Mouse (Mus musculus): ENCODE data around the gene Samhd1. TPM values are rescaled to one million over a fixed set of nuclear protein-coding genes. Genes with fewer than 3 reads are reported as not detected.

Samhd1 gene
- polyA plus RNA-seq, 1 experiment from 2014 or later, result 14.9 TPM

DNA sequence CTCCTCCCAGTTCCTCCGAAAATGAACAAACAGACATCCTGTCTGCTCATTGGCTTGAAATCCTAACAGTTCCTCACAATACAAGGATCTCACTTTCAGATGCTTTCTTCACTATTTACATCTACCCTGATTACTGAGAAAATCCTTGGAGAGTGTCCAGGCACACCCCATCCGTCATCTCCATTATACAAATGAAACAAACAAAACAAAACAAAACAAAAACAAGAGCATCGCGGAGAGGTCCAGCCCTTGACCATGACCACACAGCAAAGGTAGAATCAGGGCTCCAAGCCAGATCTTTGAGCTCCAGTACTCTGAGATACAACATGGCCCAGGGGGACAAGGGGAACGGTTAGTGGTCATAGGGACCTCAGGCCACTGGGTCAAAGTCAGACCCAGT, 60.3 kb downstream of the Samhd1 start:
- Histone ChIP-seq H3K4me2 (ENCODE audit: low read depth, low read length) (no peak overlapping the region), H3K27ac (ENCODE audit: low read length) (no peak overlapping the region), H3K36me3 (ENCODE audit: control insufficient read depth, insufficient read depth) (no peaks in the 10 kb centered on the region), H3K27me3 (ENCODE audit: control insufficient read depth, insufficient read depth, low read depth, low read length) (peaks cover 33% of the 10 kb centered on the region), H3K9ac (ENCODE audit: low read depth, low read length) (no peak overlapping the region), H3K4me1 (ENCODE audit: control insufficient read depth, low read depth, low read length) (peaks cover 20% of the 10 kb centered on the region), H3K9me3 (replicated peaks; ENCODE audit: control insufficient read depth, low read length) (no peaks in the 10 kb centered on the region), H3K4me3 (ENCODE audit: low read depth, low read length) (no peak overlapping the region)
- no peak for ATAC-seq (ENCODE audit: low read depth)
- WGBS (ENCODE audit: insufficient replicate concordance), result 64% methylated on average over 5 of the region's 5 CpGs

- no peak overlapping the region for H3K27ac ChIP-seq (ENCODE audit: low read length)
- H3K9ac ChIP-seq (ENCODE audit: low read depth, low read length), result no peak overlapping the region
- H3K4me1 ChIP-seq (ENCODE audit: control insufficient read depth, low read depth, low read length), result peaks cover 22% of the 10 kb centered on the region
- 68% methylated on average over 9 of the region's 9 CpGs for WGBS (ENCODE audit: insufficient replicate concordance)
- no peaks in the 10 kb centered on the region for H3K9me3 ChIP-seq (replicated peaks; ENCODE audit: control insufficient read depth, low read length)
- H3K36me3 ChIP-seq (ENCODE audit: control insufficient read depth, insufficient read depth), result no peaks in the 10 kb centered on the region
- no peak overlapping the region for H3K4me2 ChIP-seq (ENCODE audit: low read depth, low read length)
- H3K27me3 ChIP-seq (ENCODE audit: control insufficient read depth, insufficient read depth, low read depth, low read length), result peaks cover 28% of the 10 kb centered on the region
- no peak overlapping the region for H3K4me3 ChIP-seq (ENCODE audit: low read depth, low read length)
- ATAC-seq (ENCODE audit: low read depth), result no peak
Observed at GRCm38 (mm10) chr2:157074186-157074724, 60.8 kb downstream of the Samhd1 start.

- H3K4me3 ChIP-seq (ENCODE audit: low read depth, low read length), result no peak overlapping the region
- H3K36me3 ChIP-seq (ENCODE audit: control insufficient read depth, insufficient read depth), result no peaks in the 10 kb centered on the region
- WGBS (ENCODE audit: insufficient replicate concordance), result 58% methylated on average over 9 of the region's 9 CpGs
- ATAC-seq (ENCODE audit: low read depth), result no peak
- peaks cover 22% of the 10 kb centered on the region for H3K4me1 ChIP-seq (ENCODE audit: control insufficient read depth, low read depth, low read length)
- H3K9me3 ChIP-seq (replicated peaks; ENCODE audit: control insufficient read depth, low read length), result no peaks in the 10 kb centered on the region
- H3K27ac ChIP-seq (ENCODE audit: low read length), result no peak overlapping the region
- peaks cover 21% of the 10 kb centered on the region for H3K27me3 ChIP-seq (ENCODE audit: control insufficient read depth, insufficient read depth, low read depth, low read length)
- H3K9ac ChIP-seq (ENCODE audit: low read depth, low read length), result no peak overlapping the region
- no peak overlapping the region for H3K4me2 ChIP-seq (ENCODE audit: low read depth, low read length)
Observed at GRCm38 (mm10) chr2:157073378-157074052, 61.5 kb downstream of the Samhd1 start.

DNA sequence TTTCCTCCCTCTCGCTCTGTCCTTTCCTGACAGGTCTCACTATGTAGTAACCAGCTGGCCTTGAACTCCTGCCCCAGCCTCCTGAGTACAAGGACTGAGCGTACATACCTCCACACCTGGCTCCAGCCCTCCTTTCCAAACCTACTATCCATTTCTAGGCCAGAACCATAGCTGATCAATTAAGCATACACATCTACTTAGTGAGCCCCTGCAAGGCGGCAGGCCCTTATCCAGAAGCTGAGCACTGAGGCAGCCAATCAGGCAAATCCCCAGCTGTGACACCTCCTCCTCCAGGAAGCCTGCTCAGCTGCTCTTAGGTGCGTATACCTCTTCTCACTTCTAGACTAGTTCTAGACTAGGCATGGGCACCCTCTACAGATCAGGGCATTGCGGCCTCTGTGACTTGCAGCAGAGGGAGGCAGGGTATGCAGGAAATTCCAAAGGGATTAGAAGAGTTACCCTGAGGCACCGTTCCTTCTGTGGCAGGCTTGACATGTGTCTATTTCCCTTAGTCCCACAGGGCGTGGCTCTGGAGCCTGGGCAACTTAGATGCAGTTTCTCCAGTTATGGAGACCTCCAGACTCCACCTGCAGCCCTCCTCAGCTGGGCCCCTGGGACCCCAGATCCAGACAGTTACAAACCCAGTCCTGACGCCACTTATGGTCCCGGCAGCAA, 62.6 kb downstream of the Samhd1 start:
- Histone ChIP-seq H3K9me3 (replicated peaks; ENCODE audit: control insufficient read depth, low read length) (no peaks in the 10 kb centered on the region), H3K36me3 (ENCODE audit: control insufficient read depth, insufficient read depth) (no peaks in the 10 kb centered on the region), H3K4me3 (ENCODE audit: low read depth, low read length) (no peak overlapping the region), H3K27me3 (ENCODE audit: control insufficient read depth, insufficient read depth, low read depth, low read length) (peaks cover 10% of the 10 kb centered on the region), H3K27ac (ENCODE audit: low read length) (no peak overlapping the region), H3K9ac (ENCODE audit: low read depth, low read length) (no peak overlapping the region), H3K4me1 (ENCODE audit: control insufficient read depth, low read depth, low read length) (peaks cover 22% of the 10 kb centered on the region), H3K4me2 (ENCODE audit: low read depth, low read length) (no peak overlapping the region)
- WGBS (ENCODE audit: insufficient replicate concordance), result 56% methylated on average over 9 of the region's 9 CpGs
- ATAC-seq (ENCODE audit: low read depth), result no peak

DNA sequence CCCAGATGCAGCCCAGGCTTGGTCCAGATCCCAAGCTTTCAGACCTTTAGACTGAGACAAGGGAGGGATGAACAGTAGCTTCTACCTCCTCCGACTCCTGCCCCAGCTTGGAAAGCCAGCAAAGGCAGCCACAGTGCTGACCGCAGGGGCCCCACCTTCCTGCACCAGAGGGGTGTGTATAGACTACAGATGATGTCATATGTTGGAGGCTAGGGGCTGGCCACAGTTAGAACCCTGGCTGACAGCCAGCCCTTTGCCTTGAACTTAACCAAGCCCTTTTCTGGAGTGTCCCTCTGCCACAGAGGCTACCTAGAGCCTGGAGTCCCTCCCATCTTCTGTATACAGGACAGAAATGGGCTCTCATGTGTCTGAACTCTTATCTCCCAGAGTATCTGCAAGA, 63.5 kb downstream of the Samhd1 start:
- no peak overlapping the region for H3K9ac ChIP-seq (ENCODE audit: low read depth, low read length)
- H3K9me3 ChIP-seq (replicated peaks; ENCODE audit: control insufficient read depth, low read length), result no peaks in the 10 kb centered on the region
- ATAC-seq (ENCODE audit: low read depth), result peak; percentile 61
- H3K27ac ChIP-seq (ENCODE audit: low read length), result no peak overlapping the region
- H3K4me1 ChIP-seq (ENCODE audit: control insufficient read depth, low read depth, low read length), result peaks cover 24% of the 10 kb centered on the region
- no peak overlapping the region for H3K4me3 ChIP-seq (ENCODE audit: low read depth, low read length)
- peaks cover 3% of the 10 kb centered on the region; the same call in 1 of the 2 replicates for H3K27me3 ChIP-seq (ENCODE audit: control insufficient read depth, insufficient read depth, low read depth, low read length)
- no peaks in the 10 kb centered on the region for H3K36me3 ChIP-seq (ENCODE audit: control insufficient read depth, insufficient read depth)
- WGBS (ENCODE audit: insufficient replicate concordance), result 6% methylated on average over 2 of the region's 2 CpGs
- no peak overlapping the region for H3K4me2 ChIP-seq (ENCODE audit: low read depth, low read length)

GRCm38 (mm10) chr2:157070365-157070764, 64.7 kb downstream of the Samhd1 start:
- no peaks in the 10 kb centered on the region for H3K9me3 ChIP-seq (replicated peaks; ENCODE audit: control insufficient read depth, low read length)
- WGBS (ENCODE audit: insufficient replicate concordance), result 23% methylated on average over 9 of the region's 9 CpGs
- peaks cover 21% of the 10 kb centered on the region for H3K4me1 ChIP-seq (ENCODE audit: control insufficient read depth, low read depth, low read length)
- no peaks in the 10 kb centered on the region for H3K27me3 ChIP-seq (ENCODE audit: control insufficient read depth, insufficient read depth, low read depth, low read length)
- no peak overlapping the region for H3K4me3 ChIP-seq (ENCODE audit: low read depth, low read length)
- H3K27ac ChIP-seq (ENCODE audit: low read length), result no peak overlapping the region
- H3K4me2 ChIP-seq (ENCODE audit: low read depth, low read length), result no peak overlapping the region
- ATAC-seq (ENCODE audit: low read depth), result peak; percentile 32; the same call in 1 of the 2 replicates
- no peaks in the 10 kb centered on the region for H3K36me3 ChIP-seq (ENCODE audit: control insufficient read depth, insufficient read depth)
- no peak overlapping the region for H3K9ac ChIP-seq (ENCODE audit: low read depth, low read length)

GRCm38 (mm10) chr2:157069755-157070315, 65.2 kb downstream of the Samhd1 start:
- H3K27me3 ChIP-seq (ENCODE audit: control insufficient read depth, insufficient read depth, low read depth, low read length), result no peaks in the 10 kb centered on the region
- H3K9ac ChIP-seq (ENCODE audit: low read depth, low read length), result no peak overlapping the region
- no peak for ATAC-seq (ENCODE audit: low read depth)
- H3K4me1 ChIP-seq (ENCODE audit: control insufficient read depth, low read depth, low read length), result peaks cover 21% of the 10 kb centered on the region
- no peak overlapping the region for H3K27ac ChIP-seq (ENCODE audit: low read length)
- no peaks in the 10 kb centered on the region for H3K36me3 ChIP-seq (ENCODE audit: control insufficient read depth, insufficient read depth)
- 26% methylated on average over 3 of the region's 3 CpGs for WGBS (ENCODE audit: insufficient replicate concordance)
- H3K4me2 ChIP-seq (ENCODE audit: low read depth, low read length), result no peak overlapping the region
- H3K9me3 ChIP-seq (replicated peaks; ENCODE audit: control insufficient read depth, low read length), result no peaks in the 10 kb centered on the region
- H3K4me3 ChIP-seq (ENCODE audit: low read depth, low read length), result no peak overlapping the region

DNA sequence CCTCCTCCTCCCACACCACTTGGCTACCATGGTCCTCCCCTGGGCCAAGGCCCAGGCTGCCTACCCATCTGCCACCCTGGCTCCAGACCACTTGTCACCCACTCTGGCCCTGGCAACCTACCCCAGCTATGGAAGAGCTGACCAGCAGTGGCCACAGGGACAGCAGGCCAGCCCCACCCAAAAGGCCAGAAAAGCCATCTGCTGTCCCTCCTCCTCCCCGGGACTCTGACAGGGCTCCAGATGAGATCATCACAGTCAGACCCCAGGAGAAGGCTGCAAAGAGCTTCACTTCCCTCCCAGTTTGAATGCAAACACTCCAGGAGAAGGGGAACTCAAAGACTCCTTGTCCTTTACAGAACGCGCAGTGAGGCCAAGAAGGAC, 65.7 kb downstream of the Samhd1 start:
- Histone ChIP-seq H3K36me3 (ENCODE audit: control insufficient read depth, insufficient read depth) (no peaks in the 10 kb centered on the region), H3K27me3 (ENCODE audit: control insufficient read depth, insufficient read depth, low read depth, low read length) (no peaks in the 10 kb centered on the region), H3K27ac (ENCODE audit: low read length) (no peak overlapping the region), H3K9me3 (replicated peaks; ENCODE audit: control insufficient read depth, low read length) (no peaks in the 10 kb centered on the region), H3K4me1 (ENCODE audit: control insufficient read depth, low read depth, low read length) (peaks cover 21% of the 10 kb centered on the region), H3K4me3 (ENCODE audit: low read depth, low read length) (no peak overlapping the region), H3K4me2 (ENCODE audit: low read depth, low read length) (no peak overlapping the region), H3K9ac (ENCODE audit: low read depth, low read length) (no peak overlapping the region)
- no peak for ATAC-seq (ENCODE audit: low read depth)
- WGBS (ENCODE audit: insufficient replicate concordance), result 34% methylated on average over 3 of the region's 3 CpGs
